Mouse (Mus musculus) layer of hippocampus, postnatal 10 days (tissue): ENCODE measurements at regions not wholly inside any gene's neighbourhood (a gene's known extent, or its start where the extent isn't known, plus 50 kb on each side); places are given as distances from the start of the nearest gene placed in this dataset.

Experiments used
- DNase-seq, 2 experiments: peaks; one replicate each; pipeline ENCODE4 v3.0.0; 2021; ENCODE audit warnings: low spot score in 2 of 2
- microRNA-seq, 2 experiments: library from miRNA; unstranded; fragments of <30 nt; microRNA quantifications; one replicate each; pipeline ENCODE4 v1.2.0; 2021

DNA sequence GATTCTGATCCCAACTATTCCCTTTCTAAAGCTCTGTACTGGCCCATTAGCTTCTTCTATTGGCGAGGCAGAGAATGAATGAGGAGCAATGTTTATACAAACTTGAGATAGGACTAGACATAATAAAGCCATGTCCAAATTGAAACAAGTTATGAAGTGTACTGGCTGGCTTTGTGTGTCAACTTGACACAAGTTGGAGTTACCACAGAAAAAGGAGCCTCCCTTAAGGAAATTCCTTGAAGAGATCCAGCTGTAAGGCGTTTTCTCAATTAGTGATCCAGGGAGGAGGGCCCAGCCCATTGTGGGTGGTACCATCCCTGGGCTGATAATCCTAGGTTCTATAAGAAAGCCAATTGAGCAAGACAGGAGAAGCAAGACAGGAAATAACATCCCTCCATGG, 135.9 kb upstream of the Cr2 start:
- DNase-seq, result no peak

DNA sequence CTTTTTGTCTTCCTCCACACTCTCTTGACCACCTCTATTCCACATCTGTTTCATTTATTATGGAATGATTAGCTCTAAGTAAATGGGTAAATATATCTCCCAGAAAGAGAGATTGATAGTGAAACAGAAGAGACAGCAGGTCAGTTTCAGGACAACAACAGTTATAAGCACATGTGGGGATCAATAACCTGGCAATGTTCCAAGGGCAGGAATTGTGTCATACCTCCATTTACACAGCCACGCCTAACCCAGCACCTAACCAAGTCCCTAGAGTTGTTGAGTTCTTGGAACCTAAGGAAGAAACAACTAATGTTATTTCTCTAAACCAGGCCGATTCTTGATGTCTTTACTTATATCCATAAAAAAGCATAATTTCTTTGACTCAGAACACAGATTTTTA, 108.6 kb upstream of the Cr2 start:
- no peak for DNase-seq

DNA sequence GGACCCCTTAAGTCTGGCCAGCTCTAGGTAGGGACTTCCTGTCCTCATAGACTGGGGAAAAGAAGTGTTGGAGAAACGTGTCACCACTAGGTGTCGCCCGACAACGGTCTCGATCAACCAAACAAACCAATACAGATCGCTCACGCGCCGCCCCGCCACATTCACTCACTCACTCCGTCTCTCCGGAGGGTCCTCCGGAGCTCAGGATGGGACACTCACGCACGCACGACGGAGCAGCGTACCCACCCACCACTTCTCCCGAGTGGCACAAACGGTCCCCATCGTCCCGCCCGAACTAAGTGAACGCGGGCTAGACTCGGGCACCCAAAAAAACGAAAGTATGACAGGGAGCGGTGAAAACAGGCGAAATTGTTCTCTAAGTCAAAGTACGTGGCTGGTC, 65.0 kb upstream of the Cr2 start:
- peak; percentile 99 for DNase-seq

DNA sequence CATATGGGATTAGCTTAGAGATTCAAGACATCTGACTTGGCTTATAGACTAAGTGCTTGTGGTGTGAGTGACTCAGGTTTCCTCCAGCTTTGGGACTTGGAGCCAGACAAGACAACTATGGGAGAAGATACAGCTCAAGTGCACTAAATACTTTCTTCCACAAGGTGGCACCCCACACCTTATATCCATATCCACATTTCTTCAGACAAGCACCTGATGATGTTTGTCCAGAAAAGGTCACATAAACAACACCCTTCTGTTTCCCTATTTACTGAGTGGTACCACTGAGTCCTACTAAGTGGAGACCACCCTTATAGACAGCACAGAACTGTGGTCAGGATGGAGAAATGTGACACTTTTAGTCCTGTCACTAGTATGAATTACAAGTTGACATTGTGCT, 56.1 kb upstream of the Cr2 start:
- DNase-seq, result peak; percentile 40 to 51

DNA sequence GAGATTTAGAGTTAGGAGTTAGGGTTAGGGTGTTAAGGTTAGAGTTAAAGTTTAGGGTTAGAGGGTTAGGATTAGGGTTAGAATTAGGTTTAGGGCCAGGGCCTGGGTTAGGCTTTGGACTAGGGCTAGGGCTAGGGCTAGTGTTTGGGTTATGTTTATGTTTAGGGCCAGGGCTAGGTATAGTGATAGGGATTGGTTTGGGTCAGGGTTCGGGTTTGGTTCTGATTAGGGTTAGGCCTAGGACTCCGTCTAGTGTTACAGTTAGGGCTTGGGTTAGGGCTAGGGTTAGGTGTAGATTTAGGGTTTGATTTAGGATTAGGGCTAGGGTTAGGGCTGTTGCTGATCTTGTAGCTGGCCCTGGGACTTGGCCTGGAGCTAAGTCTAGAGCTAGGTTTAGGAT, 50.5 kb upstream of the Cr2 start:
- no peak for DNase-seq

Small RNA genes in the stretch of these regions (microRNA-seq; reads per million reads assigned to microRNA genes)
- gene Gm24802, result 0 reads per million in 2 experiments
